Mouse (Mus musculus) spleen, adult 2 months (tissue): ENCODE measurements at regions not wholly inside any gene's neighbourhood (a gene's known extent, or its start where the extent isn't known, plus 50 kb on each side); places are given as distances from the start of the nearest gene placed in this dataset.

Source experiments
- DNase-seq, 2 experiments: peaks; one replicate each; pipeline versions ENCODE4 v3.0.0 to v3.0.0-alpha.2; 2012 to 2021; ENCODE audit warnings: low spot score in 2 of 2, low read depth in 1 of 2
- H3K27ac ChIP-seq: fragments of 200-500 bp; 2 replicates; pipeline ENCODE4 v1.5.1; 2012; ENCODE audit warnings: low read length, inconsistent platforms; ENCODE audit not compliant: insufficient read depth
- H3K27me3 ChIP-seq: fragments of 200-500 bp; 2 replicates; pipeline ENCODE4 v1.6.1; 2012; ENCODE audit warnings: mild to moderate bottlenecking, moderate library complexity, low read length, inconsistent platforms; ENCODE audit not compliant: control insufficient read depth, insufficient read depth
- H3K36me3 ChIP-seq: fragments of 200-500 bp; 2 replicates; pipeline ENCODE4 v1.6.1; 2012; ENCODE audit warnings: mild to moderate bottlenecking, low read length, inconsistent platforms; ENCODE audit not compliant: control insufficient read depth, insufficient read depth
- H3K4me1 ChIP-seq: fragments of 200-500 bp; 2 replicates; pipeline ENCODE4 v1.6.1; 2011; ENCODE audit warnings: inconsistent platforms; ENCODE audit not compliant: control insufficient read depth, insufficient read depth, insufficient read length
- H3K4me3 ChIP-seq: fragments of 200-500 bp; 2 replicates; pipeline ENCODE4 v1.5.1; 2011; ENCODE audit warnings: mild to moderate bottlenecking, inconsistent platforms; ENCODE audit not compliant: insufficient read depth, insufficient read length; ENCODE audit errors: extremely low read depth
- CTCF ChIP-seq: fragments of 200-500 bp; IDR thresholded peaks from 2 replicates; pipeline ENCODE4 v1.5.1; 2011; ENCODE audit warnings: mild to moderate bottlenecking, inconsistent platforms; ENCODE audit not compliant: insufficient read depth, insufficient read length, insufficient replicate concordance; ENCODE audit errors: extremely low read depth
- POLR2A ChIP-seq: fragments of 200-500 bp; IDR thresholded peaks from 2 replicates; pipeline ENCODE4 v1.6.1; 2011; ENCODE audit warnings: low read depth, low read length, inconsistent platforms
- WGBS: fragments of 180-500 bp; shearing (Covaris S2); methylation state at CpG from one replicate; pipeline ENCODE4 v1.1.7; 2018; 5-methylcytosine and 5-hydroxymethylcytosine counted together

DNA sequence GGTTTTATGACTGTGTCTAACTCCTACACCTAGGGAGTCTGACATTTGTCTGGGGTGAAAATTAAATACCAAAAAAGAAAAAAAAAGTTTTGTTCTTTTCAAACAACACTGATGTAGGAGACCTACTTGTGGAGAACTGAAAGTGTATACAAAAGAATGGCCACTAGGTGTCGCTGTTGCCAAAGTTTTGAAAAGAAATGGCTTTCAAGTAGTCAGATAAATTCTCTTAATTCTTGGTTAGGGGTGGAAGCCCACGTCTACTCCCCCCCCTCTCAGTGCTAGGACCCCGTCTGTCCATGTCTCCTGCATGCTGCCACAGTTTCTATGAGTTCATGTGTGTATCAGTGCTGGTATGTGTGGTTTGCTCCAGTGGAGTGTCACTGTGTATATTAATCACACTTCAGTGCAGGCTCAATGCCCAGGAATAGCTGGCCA lies 100.7 kb upstream of the Spred2 start:
- Histone ChIP-seq H3K27me3 (no peaks in the 10 kb centered on the region), H3K36me3 (no peaks in the 10 kb centered on the region), H3K4me1 (no peaks in the 10 kb centered on the region), H3K4me3 (no peak overlapping the region), H3K27ac (no peak overlapping the region)
- DNase-seq = peak; percentile 44 to 46
- 1% methylated on average over 3 of the region's 3 CpGs for WGBS
- no peak for TF ChIP-seq POLR2A
- TF ChIP-seq CTCF = no peak

DNA sequence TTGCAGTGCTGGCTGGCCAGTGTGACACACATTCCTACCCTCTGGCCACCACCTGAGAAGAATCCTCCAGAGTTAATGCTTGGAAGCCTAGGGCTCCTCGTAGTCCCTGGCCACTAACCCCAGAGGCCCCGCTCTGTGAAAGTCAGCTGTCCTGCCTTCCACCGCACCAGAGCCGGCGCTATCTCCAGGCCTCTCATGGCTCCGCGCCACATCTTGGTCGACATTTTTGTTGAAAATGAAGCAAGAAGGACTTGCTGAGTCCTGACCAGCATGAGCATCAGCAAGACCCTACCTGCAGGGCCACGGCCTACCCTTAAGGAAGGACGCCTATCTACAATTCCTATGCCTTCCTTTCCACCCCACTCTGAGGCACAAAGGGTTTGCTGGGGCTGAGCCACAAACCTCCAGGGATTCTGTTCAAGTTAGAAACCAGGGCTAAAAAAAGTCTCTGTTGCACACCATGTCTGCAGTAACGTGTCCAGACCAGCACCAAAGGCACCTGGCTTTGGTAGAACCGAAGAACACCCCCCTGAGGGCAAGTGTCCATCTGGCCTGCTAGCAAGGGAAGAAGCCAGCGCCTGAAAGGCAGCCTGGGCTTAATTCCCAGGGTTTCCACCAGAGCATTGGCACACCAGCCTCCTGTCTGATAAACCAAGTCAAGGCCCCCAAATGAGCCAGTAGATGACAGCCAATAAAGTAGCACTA lies 97.5 kb upstream of the Spred2 start:
- Histone ChIP-seq H3K4me3 (no peak overlapping the region), H3K27ac (no peak overlapping the region), H3K27me3 (no peaks in the 10 kb centered on the region), H3K36me3 (no peaks in the 10 kb centered on the region), H3K4me1 (no peaks in the 10 kb centered on the region)
- 74% methylated on average over 13 of the region's 13 CpGs for WGBS
- TF ChIP-seq CTCF (no peak), POLR2A (no peak)
- no peak for DNase-seq

DNA sequence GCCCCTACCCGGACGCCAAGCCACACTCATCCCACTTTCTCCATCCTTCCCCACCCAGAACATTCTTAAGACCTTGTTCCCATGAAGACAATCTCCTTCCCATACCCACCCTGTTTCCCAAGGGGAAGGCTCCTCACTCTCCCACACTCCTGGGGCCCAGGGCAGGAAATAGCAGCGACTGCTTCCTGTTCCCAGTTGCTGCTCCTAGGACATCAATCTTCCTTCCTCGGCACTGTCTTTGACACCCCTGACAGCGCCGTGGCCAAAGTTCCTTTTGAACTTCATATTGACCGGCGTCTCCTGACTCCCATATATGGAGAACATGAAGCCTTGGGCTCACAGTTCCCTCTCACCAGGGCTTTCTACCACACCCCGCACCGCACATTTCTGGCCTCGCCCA lies 96.2 kb upstream of the Spred2 start:
- H3K27ac ChIP-seq = no peak overlapping the region

DNA sequence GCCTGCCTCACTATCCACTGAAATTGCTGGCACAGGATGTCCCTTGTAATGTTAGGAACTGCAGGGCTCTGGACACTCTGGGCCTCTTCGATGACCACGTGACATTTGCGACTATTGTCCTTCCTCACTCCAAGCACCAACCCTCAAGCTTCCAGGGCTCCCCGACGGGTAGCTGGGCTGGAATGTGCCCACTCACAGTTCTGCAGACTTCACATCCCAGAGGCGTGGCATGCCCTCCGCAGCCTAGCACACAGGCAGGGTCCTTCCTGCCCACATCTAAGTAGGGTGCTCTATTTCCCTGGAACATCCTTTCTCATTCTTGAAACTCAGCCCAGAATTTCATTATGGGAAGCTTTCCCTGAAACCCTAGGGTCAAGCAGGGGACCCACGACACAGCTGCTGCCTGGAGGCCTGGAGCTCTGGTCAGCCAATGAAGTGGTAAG lies 95.2 kb upstream of the Spred2 start:
- H3K4me3 ChIP-seq = no peak overlapping the region
- H3K27ac ChIP-seq = no peak overlapping the region
- H3K36me3 ChIP-seq = no peaks in the 10 kb centered on the region
- H3K4me1 ChIP-seq = no peaks in the 10 kb centered on the region
- DNase-seq = no peak
- TF ChIP-seq CTCF = no peak
- TF ChIP-seq POLR2A = no peak
- no peaks in the 10 kb centered on the region for H3K27me3 ChIP-seq
- WGBS = 89% methylated on average over 8 of the region's 8 CpGs

More for the DNA sequence above, 96.2 kb upstream of the Spred2 start:
- H3K4me3 ChIP-seq = no peak overlapping the region
- no peaks in the 10 kb centered on the region for H3K4me1 ChIP-seq
- no peak for DNase-seq
- 57% methylated on average over 11 of the region's 11 CpGs for WGBS
- no peaks in the 10 kb centered on the region for H3K27me3 ChIP-seq
- H3K36me3 ChIP-seq = no peaks in the 10 kb centered on the region
- TF ChIP-seq CTCF = no peak
- no peak for TF ChIP-seq POLR2A

DNA sequence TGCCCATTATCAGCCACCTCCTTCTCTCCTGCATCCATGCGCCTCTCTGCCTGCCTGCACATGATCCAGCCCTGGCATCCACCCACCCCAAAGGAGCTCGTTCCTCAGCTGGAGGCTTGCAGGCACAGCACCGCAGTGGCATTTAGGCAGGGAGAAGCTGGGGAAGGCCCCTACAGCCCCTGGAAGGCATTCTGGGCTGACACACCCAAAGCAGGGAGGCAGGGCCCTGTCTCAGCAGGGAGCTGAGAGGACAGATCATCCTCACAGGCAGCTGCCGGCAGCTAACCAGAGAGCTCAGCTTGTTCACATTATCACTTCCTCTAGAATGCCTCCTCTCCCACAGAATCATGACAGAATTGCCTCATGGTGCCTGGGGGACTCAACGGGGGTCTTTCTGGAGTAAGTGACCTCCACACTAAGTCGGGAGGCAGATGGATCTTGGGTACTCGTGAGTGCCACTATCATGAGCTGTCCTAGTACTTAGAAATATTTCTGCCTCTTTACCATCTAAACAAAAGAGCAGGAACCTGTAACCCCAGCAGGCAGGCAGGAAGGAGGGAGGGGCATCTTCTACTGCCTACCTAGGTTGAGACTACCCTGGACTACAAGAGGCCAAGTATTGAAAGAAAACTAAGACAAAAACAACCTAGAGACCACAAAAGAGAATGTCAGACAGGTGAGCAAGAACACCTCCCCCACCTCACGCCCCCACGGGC lies 94.5 kb upstream of the Spred2 start:
- WGBS = 53% methylated on average over 9 of the region's 9 CpGs
- Histone ChIP-seq H3K4me3 (no peak overlapping the region), H3K4me1 (no peaks in the 10 kb centered on the region), H3K27ac (peak overlapping the region; percentile 31; the same call in 1 of the 2 replicates), H3K36me3 (no peaks in the 10 kb centered on the region), H3K27me3 (no peaks in the 10 kb centered on the region)
- no peak for TF ChIP-seq CTCF
- TF ChIP-seq POLR2A = no peak
- no peak for DNase-seq

DNA sequence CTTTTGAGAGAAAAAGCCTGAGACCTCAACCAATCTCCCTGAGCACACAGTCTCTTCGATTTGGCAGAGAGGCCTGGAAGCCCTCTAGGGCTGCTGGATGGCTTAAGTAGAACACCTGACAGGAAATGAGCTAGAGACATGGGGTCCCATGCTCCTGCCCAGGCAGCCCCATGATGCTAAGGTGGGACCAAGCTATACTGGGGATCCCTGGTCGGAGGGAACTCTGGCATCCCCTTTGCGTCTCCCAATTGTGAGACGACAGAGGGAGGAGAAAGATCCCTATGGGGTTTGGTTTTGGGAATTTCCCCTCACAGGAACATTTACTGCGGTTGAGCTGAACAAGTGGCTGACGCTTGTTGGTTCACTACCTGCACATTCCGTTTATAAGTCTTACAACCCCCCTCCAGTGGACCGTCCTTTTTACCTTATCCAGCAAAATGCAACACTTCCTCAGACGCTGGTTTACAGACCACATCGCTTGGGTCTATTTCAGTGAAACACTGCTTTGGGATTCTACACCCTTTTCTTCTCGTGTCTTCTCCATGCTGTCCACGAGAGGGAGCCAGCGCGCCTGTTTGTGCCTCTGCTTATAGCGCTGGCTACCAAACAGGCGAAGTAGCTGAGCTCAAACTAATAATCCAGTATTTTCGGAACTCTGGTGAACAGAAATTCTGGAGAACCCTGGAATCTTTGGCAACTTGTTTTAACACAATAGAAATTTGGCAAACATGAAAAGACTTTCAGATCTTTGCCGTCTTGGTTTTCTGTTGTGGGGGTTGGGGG lies 93.7 kb upstream of the Spred2 start:
- no peaks in the 10 kb centered on the region for H3K4me1 ChIP-seq
- H3K27ac ChIP-seq = no peak overlapping the region
- H3K4me3 ChIP-seq = no peak overlapping the region
- 16% methylated on average over 18 of the region's 18 CpGs for WGBS
- DNase-seq = peak; percentile 41 to 65
- no peak for TF ChIP-seq POLR2A
- TF ChIP-seq CTCF = peak; percentile 94; the same call in 1 of the 2 replicates
- no peaks in the 10 kb centered on the region for H3K36me3 ChIP-seq
- no peaks in the 10 kb centered on the region for H3K27me3 ChIP-seq
